Mouse (Mus musculus) liver, embryonic 14.5 days (tissue): ENCODE results near the gene Nkd2.

Experiments
- CTCF ChIP-seq: IDR thresholded peaks from 2 replicates; pipeline ENCODE4 v1.5.1; 2016; ENCODE audit warnings: antibody characterized with exemption, low read depth, control low read depth
- EP300 ChIP-seq: IDR thresholded peaks from 2 replicates; pipeline ENCODE4 v1.6.1; 2016; ENCODE audit warnings: antibody characterized with exemption, low read depth

GRCm38 (mm10) chr13:73818921-73819320, 28.5 kb downstream of the Nkd2 start:
- TF ChIP-seq CTCF (no peak), EP300 (no peak)
